Mouse (Mus musculus) MEL (cell line): ENCODE data around the gene Tnfrsf26. TPM values are rescaled to one million over a fixed set of nuclear protein-coding genes. Genes with fewer than 3 reads are reported as not detected.

ENCODE experiments used
- DNase-seq: peaks from one replicate; pipeline ENCODE4 v3.0.0; 2011; ENCODE audit warnings: low read depth, low spot score
- H3K27ac ChIP-seq: 2 replicates; pipeline ENCODE4 v1.5.1; 2012; ENCODE audit warnings: low read depth, mild to moderate bottlenecking, control low read depth, low read length, moderate library complexity; ENCODE audit not compliant: control insufficient read depth
- H3K27me3 ChIP-seq, 2 experiments: fragments of 150-350 bp in 1 of 2; sonication (generic) in 1 of 2; 2 replicates each; pipeline ENCODE4 v1.6.1; 2012; ENCODE audit warnings: low read length in 2 of 2, mild to moderate bottlenecking in 2 of 2, improper control_type of control experiment in 1 of 2, moderate library complexity in 1 of 2; ENCODE audit not compliant: insufficient read depth in 2 of 2, control insufficient read depth in 1 of 2
- H3K36me3 ChIP-seq, 2 experiments: 2 replicates each; pipeline ENCODE4 v1.6.1; 2012 to 2014; ENCODE audit warnings: low read length in 2 of 2, improper control_type of control experiment in 1 of 2, inconsistent platforms in 1 of 2, mild to moderate bottlenecking in 1 of 2; ENCODE audit not compliant: insufficient read depth in 2 of 2, control insufficient read depth in 1 of 2
- H3K4me1 ChIP-seq, 2 experiments: fragments of 150-350 bp in 1 of 2; sonication (generic) in 1 of 2; 2 replicates each; pipeline ENCODE4 v1.6.1; 2012; ENCODE audit warnings: low read length in 2 of 2, improper control_type of control experiment in 1 of 2, mild to moderate bottlenecking in 1 of 2; ENCODE audit not compliant: insufficient read depth in 2 of 2, control insufficient read depth in 1 of 2
- H3K4me3 ChIP-seq, 2 experiments: fragments of 150-350 bp in 1 of 2; sonication (generic) in 1 of 2; 2 replicates each; pipeline ENCODE4 v1.5.1; 2012; ENCODE audit warnings: low read depth in 2 of 2, low read length in 2 of 2, mild to moderate bottlenecking in 2 of 2, moderate library complexity in 2 of 2, control low read depth in 1 of 2, improper control_type of control experiment in 1 of 2; ENCODE audit not compliant: control insufficient read depth in 1 of 2, insufficient read depth in 1 of 2
- H3K79me2 ChIP-seq: 2 replicates; pipeline ENCODE4 v1.6.1; 2012; ENCODE audit warnings: mild to moderate bottlenecking, low read length, moderate library complexity; ENCODE audit not compliant: control insufficient read depth, poor library complexity, insufficient read depth
- H3K9ac ChIP-seq: 2 replicates; pipeline ENCODE4 v1.6.1; 2012; ENCODE audit warnings: low read depth, mild to moderate bottlenecking, control low read depth, low read length, moderate library complexity; ENCODE audit not compliant: control insufficient read depth, poor library complexity, severe bottlenecking
- H3K9me3 ChIP-seq: fragments of 150-350 bp; sonication (generic); replicated peaks from 2 replicates; pipeline ENCODE4 v1.6.1; 2012; ENCODE audit warnings: mild to moderate bottlenecking, low read length, improper control_type of control experiment, moderate library complexity; ENCODE audit not compliant: insufficient read depth
- CHD1 ChIP-seq: IDR thresholded peaks from 2 replicates; pipeline ENCODE4 v1.6.1; 2012; ENCODE audit warnings: low read depth, mild to moderate bottlenecking, inconsistent platforms, low read length, improper control_type of control experiment
- CHD2 ChIP-seq: IDR thresholded peaks from 2 replicates; pipeline ENCODE4 v1.6.1; 2011; ENCODE audit warnings: low read length, improper control_type of control experiment
- CTCF ChIP-seq, 3 experiments: IDR thresholded peaks in 2 of 3; conservative IDR thresholded peaks in 1 of 3; 2 replicates each; pipeline ENCODE4 v1.5.1; 2011 to 2012; ENCODE audit warnings: low read length in 3 of 3, low read depth in 2 of 3, mild to moderate bottlenecking in 2 of 3, improper control_type of control experiment in 1 of 3, inconsistent platforms in 1 of 3, mixed read lengths in 1 of 3, moderate library complexity in 1 of 3; ENCODE audit not compliant: control insufficient read depth in 1 of 3, insufficient read depth in 1 of 3, poor library complexity in 1 of 3, severe bottlenecking in 1 of 3
- E2F4 ChIP-seq: IDR thresholded peaks from 2 replicates; pipeline ENCODE4 v1.6.1; 2011; ENCODE audit warnings: low read depth, low read length, improper control_type of control experiment, borderline replicate concordance
- EP300 ChIP-seq, 2 experiments: IDR thresholded peaks; 2 replicates each; pipeline ENCODE4 v1.6.1; 2011; ENCODE audit warnings: improper control_type of control experiment in 2 of 2, low read length in 2 of 2, low read depth in 1 of 2, mild to moderate bottlenecking in 1 of 2
- GABPA ChIP-seq: IDR thresholded peaks from 2 replicates; pipeline ENCODE4 v1.6.1; 2012; ENCODE audit warnings: low read depth, mild to moderate bottlenecking, inconsistent platforms, low read length, improper control_type of control experiment, moderate library complexity
- HCFC1 ChIP-seq: IDR thresholded peaks from 2 replicates; pipeline ENCODE4 v1.6.1; 2012; ENCODE audit warnings: low read depth, mild to moderate bottlenecking, inconsistent platforms, low read length, improper control_type of control experiment, moderate library complexity
- JUND ChIP-seq: IDR thresholded peaks from 2 replicates; pipeline ENCODE4 v1.6.1; 2011; ENCODE audit warnings: low read depth, mild to moderate bottlenecking, improper control_type of control experiment, low read length
- MAFK ChIP-seq: IDR thresholded peaks from 2 replicates; pipeline ENCODE4 v1.6.1; 2011; ENCODE audit warnings: low read depth, mild to moderate bottlenecking, low read length, improper control_type of control experiment, borderline replicate concordance
- MAX ChIP-seq: IDR thresholded peaks from 2 replicates; pipeline ENCODE4 v1.6.1; 2011; ENCODE audit warnings: low read length, improper control_type of control experiment
- MEF2A ChIP-seq: IDR thresholded peaks from 2 replicates; pipeline ENCODE4 v1.6.1; 2014; ENCODE audit warnings: low read depth, mild to moderate bottlenecking, inconsistent platforms, low read length, improper control_type of control experiment; ENCODE audit not compliant: poor library complexity, insufficient replicate concordance, severe bottlenecking; ENCODE audit errors: extremely low read depth
- MYB ChIP-seq: IDR thresholded peaks from 2 replicates; pipeline ENCODE4 v1.6.1; 2011; ENCODE audit warnings: mild to moderate bottlenecking, low read depth, low read length, improper control_type of control experiment
- MYC ChIP-seq: IDR thresholded peaks from 2 replicates; pipeline ENCODE4 v1.6.1; 2011; ENCODE audit warnings: low read depth, mild to moderate bottlenecking, low read length, improper control_type of control experiment, moderate library complexity
- NRF1 ChIP-seq: IDR thresholded peaks from 2 replicates; pipeline ENCODE4 v1.6.1; 2014; ENCODE audit warnings: low read depth, mild to moderate bottlenecking, inconsistent platforms, low read length, improper control_type of control experiment, moderate library complexity; ENCODE audit not compliant: poor library complexity, insufficient read depth, severe bottlenecking
- POLR2A ChIP-seq, 2 experiments: IDR thresholded peaks; 2 replicates each; pipeline ENCODE4 v1.6.1; 2011 to 2012; ENCODE audit warnings: low read length in 2 of 2, mild to moderate bottlenecking in 2 of 2, control low read depth in 1 of 2, improper control_type of control experiment in 1 of 2, low read depth in 1 of 2, moderate library complexity in 1 of 2; ENCODE audit not compliant: control insufficient read depth in 1 of 2, insufficient read depth in 1 of 2, poor library complexity in 1 of 2
- POLR2AphosphoS2 ChIP-seq: IDR thresholded peaks from 2 replicates; pipeline ENCODE4 v1.6.1; 2011; ENCODE audit warnings: low read length, improper control_type of control experiment
- POLR2AphosphoS5 ChIP-seq: IDR thresholded peaks from 2 replicates; pipeline ENCODE4 v1.6.1; 2012; ENCODE audit warnings: low read depth, borderline replicate concordance, mild to moderate bottlenecking, inconsistent platforms, low read length, moderate library complexity, mixed read lengths
- RAD21 ChIP-seq: IDR thresholded peaks from 2 replicates; pipeline ENCODE4 v1.6.1; 2011; ENCODE audit warnings: mild to moderate bottlenecking, low read depth, low read length, improper control_type of control experiment
- RCOR1 ChIP-seq: IDR thresholded peaks from 2 replicates; pipeline ENCODE4 v1.6.1; 2012; ENCODE audit warnings: low read depth, mild to moderate bottlenecking, inconsistent platforms, low read length, improper control_type of control experiment
- SIN3A ChIP-seq: IDR thresholded peaks from 2 replicates; pipeline ENCODE4 v1.6.1; 2012; ENCODE audit warnings: low read length, improper control_type of control experiment, inconsistent platforms
- TAL1 ChIP-seq: IDR thresholded peaks from 2 replicates; pipeline ENCODE4 v1.6.1; 2012; ENCODE audit warnings: mild to moderate bottlenecking, inconsistent platforms, low read length, moderate library complexity, mixed read lengths
- TBP ChIP-seq: IDR thresholded peaks from 2 replicates; pipeline ENCODE4 v1.8.0; 2011; ENCODE audit warnings: low read depth, low read length, improper control_type of control experiment
- TCF12 ChIP-seq: IDR thresholded peaks from 2 replicates; pipeline ENCODE4 v1.6.1; 2014; ENCODE audit warnings: low read depth, mild to moderate bottlenecking, inconsistent platforms, low read length, improper control_type of control experiment, moderate library complexity
- UBTF ChIP-seq: IDR thresholded peaks from 2 replicates; pipeline ENCODE4 v1.6.1; 2012; ENCODE audit warnings: low read depth, mild to moderate bottlenecking, inconsistent platforms, low read length, improper control_type of control experiment, moderate library complexity, borderline replicate concordance; ENCODE audit not compliant: insufficient read depth
- USF1 ChIP-seq: IDR thresholded peaks from 2 replicates; pipeline ENCODE4 v1.6.1; 2014; ENCODE audit warnings: low read depth, mild to moderate bottlenecking, inconsistent platforms, low read length, improper control_type of control experiment, moderate library complexity
- USF2 ChIP-seq, 2 experiments: IDR thresholded peaks; 2 replicates each; pipeline ENCODE4 v1.6.1; 2011 to 2012; ENCODE audit warnings: improper control_type of control experiment in 2 of 2, low read length in 2 of 2, borderline replicate concordance in 1 of 2, inconsistent platforms in 1 of 2, low read depth in 1 of 2, mild to moderate bottlenecking in 1 of 2; ENCODE audit not compliant: insufficient read depth in 1 of 2
- ZKSCAN1 ChIP-seq: IDR thresholded peaks from 2 replicates; pipeline ENCODE4 v1.6.1; 2012; ENCODE audit warnings: low read depth, mild to moderate bottlenecking, inconsistent platforms, low read length, improper control_type of control experiment, moderate library complexity
- ZMIZ1 ChIP-seq: IDR thresholded peaks from 2 replicates; pipeline ENCODE4 v1.6.1; 2012; ENCODE audit warnings: low read depth, mild to moderate bottlenecking, inconsistent platforms, low read length, improper control_type of control experiment, moderate library complexity
- ZNF384 ChIP-seq: IDR thresholded peaks from 2 replicates; pipeline ENCODE4 v1.6.1; 2012; ENCODE audit warnings: low read depth, mild to moderate bottlenecking, inconsistent platforms, low read length, improper control_type of control experiment
- polyA plus RNA-seq, 2 experiments: library from polyadenylated mRNA; stranded (reverse) in 1 of 2; unstranded in 1 of 2; fragments of >175 nt in 1 of 2; fragments of >200 nt in 1 of 2; gene quantifications; 2 replicates each; pipeline versions ENCODE4 v1.2.1 to v1.2.4; 2012; ENCODE audit warnings: low replicate concordance in 2 of 2, low read depth in 1 of 2; ENCODE audit not compliant: insufficient read length in 2 of 2, insufficient read depth in 1 of 2, missing spikeins in 1 of 2
- total RNA-seq: library from RNA; depleted of rRNA; stranded (reverse); fragments of 300-350 nt; gene quantifications from 2 replicates; pipeline ENCODE4 v1.2.3, GENCODE M21; 2012

Gene Tnfrsf26
- total and polyA plus RNA-seq, 3 experiments = 0.42 to 0.50 TPM; not detected in 1

DNA sequence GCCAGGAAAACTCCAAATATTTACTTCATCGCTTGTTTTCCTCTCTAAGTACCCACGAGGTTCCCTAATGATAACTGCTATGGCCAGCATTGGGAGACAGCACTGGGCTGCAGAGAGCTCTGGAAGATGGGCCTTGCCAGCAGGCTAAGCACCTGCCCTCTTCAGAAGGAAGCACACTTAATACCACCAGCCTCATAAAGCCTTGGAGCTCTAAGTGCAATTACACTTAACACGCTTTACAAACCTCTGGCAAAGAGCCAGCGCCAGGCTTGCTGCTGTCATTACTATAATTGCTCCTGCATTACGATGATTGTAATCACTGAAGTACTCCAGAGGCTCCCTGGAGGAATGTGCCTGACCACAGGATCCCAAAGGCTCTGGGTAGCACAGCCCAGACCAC, 33.7 kb downstream of the Tnfrsf26 start:
- Histone ChIP-seq H3K36me3 (peaks cover 7 to 14% of the 10 kb centered on the region in 2 experiments), H3K27me3 (no peaks in the 10 kb centered on the region), H3K4me3 (no peak overlapping the region), H3K79me2 (peaks cover 39% of the 10 kb centered on the region), H3K9ac (no peak overlapping the region), H3K9me3 (no peaks in the 10 kb centered on the region), H3K27ac (no peak overlapping the region), H3K4me1 (peaks cover 0 to 11% of the 10 kb centered on the region in 2 experiments; a peak in 3 of 4 replicates)
- DNase-seq = no peak
- TF ChIP-seq MYB (no peak), POLR2AphosphoS2 (no peak), USF2 (IDR thresholded peaks at IDR 0.05; ENCODE audit: borderline replicate concordance in 1 of 2, insufficient read depth in 1 of 2, low read depth in 1 of 2, low read length in 2 of 2) (no peak), RCOR1 (no peak), TBP (no peak), CTCF (IDR thresholded peaks at IDR 0.05 in 2 of 3, conservative IDR thresholded peaks at IDR 0.05 in 1 of 3; ENCODE audit: control insufficient read depth in 1 of 3, insufficient read depth in 1 of 3, low read depth in 2 of 3, low read length in 3 of 3, poor library complexity in 1 of 3, severe bottlenecking in 1 of 3) (no peak), MYC (no peak), JUND (no peak), CHD1 (no peak), MAFK (no peak), TCF12 (no peak), UBTF (no peak), HCFC1 (no peak), POLR2A (IDR thresholded peaks at IDR 0.05; ENCODE audit: control insufficient read depth in 1 of 2, insufficient read depth in 1 of 2, low read depth in 1 of 2, low read length in 2 of 2, poor library complexity in 1 of 2) (no peak), NRF1 (no peak), TAL1 (no peak), E2F4 (no peak), GABPA (no peak), CHD2 (no peak), EP300 (IDR thresholded peaks at IDR 0.05; ENCODE audit: low read depth in 1 of 2, low read length in 2 of 2) (no peak)
- TF ChIP-seq, all 39 proteins: peak for 0

DNA sequence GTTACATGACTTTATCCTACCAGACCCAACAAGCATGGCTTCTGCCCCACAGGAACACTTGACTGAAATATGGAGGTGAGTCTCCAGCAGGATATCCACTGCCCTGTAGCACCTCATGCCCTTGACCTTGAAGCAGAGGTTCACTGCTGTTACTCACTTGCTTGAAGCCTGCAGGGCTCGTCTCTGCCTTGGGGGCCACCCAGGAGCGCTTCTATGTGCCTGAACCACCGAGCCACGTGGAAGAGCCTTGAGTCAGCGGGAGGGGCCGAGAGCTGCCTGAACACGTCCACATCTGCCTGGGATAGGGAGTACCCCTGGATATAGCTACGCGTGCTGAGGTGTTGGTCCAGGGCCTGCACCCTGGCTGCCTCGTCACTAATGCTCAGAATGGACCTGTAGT, 36.3 kb downstream of the Tnfrsf26 start:
- no peak overlapping the region for H3K4me3 ChIP-seq
- peaks cover 16% of the 10 kb centered on the region for H3K79me2 ChIP-seq
- TF ChIP-seq ZKSCAN1 (no peak), TBP (no peak), CHD2 (no peak), NRF1 (no peak), MAX (no peak), POLR2AphosphoS2 (no peak), POLR2AphosphoS5 (no peak), TCF12 (no peak), USF1 (no peak), ZMIZ1 (no peak), UBTF (no peak), MEF2A (no peak), ZNF384 (no peak), SIN3A (no peak), RAD21 (no peak)
- DNase-seq = no peak
- H3K27me3 ChIP-seq = no peaks in the 10 kb centered on the region
- no peak overlapping the region for H3K27ac ChIP-seq
- H3K9me3 ChIP-seq = no peaks in the 10 kb centered on the region
- peaks cover 0 to 3% of the 10 kb centered on the region in 2 experiments; a peak in 1 of 4 replicates for H3K36me3 ChIP-seq
- H3K9ac ChIP-seq = no peak overlapping the region
- H3K4me1 ChIP-seq = no peaks in the 10 kb centered on the region
